Mouse (Mus musculus) cerebellum, adult 11-12 months (tissue): ENCODE measurements at regions not wholly inside any gene's neighbourhood (a gene's known extent, or its start where the extent isn't known, plus 50 kb on each side); places are given as distances from the start of the nearest gene placed in this dataset.

ENCODE experiments used
- DNase-seq: peaks from one replicate; pipeline ENCODE4 v3.0.0; 2022

DNA sequence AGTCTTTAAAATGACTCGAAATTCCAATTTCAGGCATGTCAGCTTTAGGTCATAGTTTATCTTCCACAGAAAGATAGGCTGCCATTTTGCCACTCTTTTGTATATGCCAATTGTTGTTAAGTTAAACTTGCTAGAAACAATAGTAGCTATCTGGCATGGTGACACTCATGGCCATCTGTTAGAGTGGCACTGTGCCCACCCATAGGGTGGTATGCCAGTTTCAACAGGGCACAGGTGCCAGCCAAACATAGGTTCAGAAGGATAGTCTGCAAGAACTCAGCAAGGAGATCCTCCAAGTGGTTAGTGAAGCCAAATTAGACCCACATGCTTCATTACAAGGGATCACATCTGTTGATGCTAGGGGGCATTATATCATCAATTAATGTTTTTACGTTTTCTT is 135.8 kb upstream of the Gm6812 start:
- DNase-seq = peak; percentile 33

DNA sequence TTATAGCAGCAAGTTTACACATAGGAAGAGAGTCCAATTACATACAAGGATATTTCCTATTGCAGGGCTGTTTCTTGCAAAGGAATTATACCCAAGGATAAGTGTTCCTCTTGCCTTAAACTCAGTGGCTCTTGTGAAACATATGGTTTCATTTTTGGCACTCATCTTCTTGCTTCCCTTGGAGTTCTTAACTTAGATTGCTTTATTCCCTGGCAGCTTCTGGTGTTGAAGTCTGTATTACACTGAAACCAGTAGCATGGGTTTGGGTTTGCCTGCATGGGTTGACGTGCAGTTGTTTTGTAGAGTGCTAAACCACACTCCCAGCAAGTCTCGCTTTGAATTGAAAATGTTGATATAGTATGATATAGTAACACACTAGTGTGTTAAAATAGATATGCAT is 116.3 kb upstream of the Gm6812 start:
- DNase-seq = no peak

- no peak for DNase-seq
Measured at GRCm38 (mm10) chrX:69007986-69008385, 115.1 kb upstream of the Gm6812 start.
